Mouse (Mus musculus) liver, embryonic 12.5 days (tissue): ENCODE measurements around the gene Hist1h2bp. TPM values are rescaled to one million over a fixed set of nuclear protein-coding genes. Genes with fewer than 3 reads are reported as not detected.
"Not testable (repeated sequence)": the region's sequence is repeated elsewhere in the genome, so short reads cannot be mapped to it uniquely, and the experiment has no call there.

Experiments used
- ATAC-seq: fragments of 200-750 bp; cut with Nextera tagmentation; 2 replicates; pipeline ENCODE4 v1.8.0; 2017; ENCODE audit warnings: moderate number of reproducible peaks, mild to moderate bottlenecking, moderate library complexity
- H3K27ac ChIP-seq: fragments of 300-500 bp; sonication (generic); 2 replicates; pipeline ENCODE4 v1.5.1; 2016; ENCODE audit warnings: mild to moderate bottlenecking
- H3K27me3 ChIP-seq: fragments of 300-500 bp; sonication (generic); replicated peaks from 2 replicates; pipeline ENCODE4 v1.6.1; 2016; ENCODE audit warnings: mild to moderate bottlenecking, moderate library complexity
- H3K36me3 ChIP-seq: fragments of 300-500 bp; sonication (generic); 2 replicates; pipeline ENCODE4 v1.6.1; 2016; ENCODE audit warnings: mild to moderate bottlenecking, moderate library complexity
- H3K4me1 ChIP-seq: fragments of 300-500 bp; sonication (generic); 2 replicates; pipeline ENCODE4 v1.6.1; 2016
- H3K4me2 ChIP-seq: fragments of 300-500 bp; sonication (generic); 2 replicates; pipeline ENCODE4 v1.6.1; 2016; ENCODE audit warnings: mild to moderate bottlenecking, moderate library complexity
- H3K4me3 ChIP-seq: fragments of 300-500 bp; sonication (generic); 2 replicates; pipeline ENCODE4 v1.5.1; 2016; ENCODE audit warnings: mild to moderate bottlenecking, moderate library complexity
- H3K9ac ChIP-seq: fragments of 300-500 bp; sonication (generic); 2 replicates; pipeline ENCODE4 v1.6.1; 2016; ENCODE audit warnings: mild to moderate bottlenecking, moderate library complexity
- H3K9me3 ChIP-seq: fragments of 300-500 bp; sonication (generic); replicated peaks from 2 replicates; pipeline ENCODE4 v1.6.1; 2016; ENCODE audit warnings: mild to moderate bottlenecking, moderate library complexity
- WGBS: fragments of 180-500 bp; shearing (Covaris S2); methylation state at CpG from one replicate; pipeline ENCODE4 v1.1.7; 2016; ENCODE audit not compliant: insufficient replicate concordance; 5-methylcytosine and 5-hydroxymethylcytosine counted together
- microRNA-seq: library from miRNA; unstranded; fragments of <30 nt; microRNA quantifications from one replicate; pipeline ENCODE4, GENCODE M21; 2017
- polyA plus RNA-seq: library from polyadenylated mRNA; unstranded; fragments of >200 nt; fragmentation: Nextera tagmentation; extraction: Ambion mirVana; gene quantifications from 2 replicates; pipeline ENCODE4 v1.2.1, GENCODE M21; 2016

Gene Hist1h2bp
- polyA plus RNA-seq, 1 experiment from 2014 or later: 3.6 TPM

- H3K9ac ChIP-seq: 0 out of 2 replicates have a peak overlapping the region, but pooled peaks have one; percentile 6
- ATAC-seq: no peak
- H3K4me3 ChIP-seq: no peak overlapping the region
- no peaks in the 10 kb centered on the region for H3K9me3 ChIP-seq
- H3K4me1 ChIP-seq: peaks cover 18% of the 10 kb centered on the region
- WGBS: 79% methylated on average over 3 of the region's 3 CpGs
- no peaks in the 10 kb centered on the region for H3K27me3 ChIP-seq
- no peak overlapping the region for H3K4me2 ChIP-seq
- H3K27ac ChIP-seq: peak overlapping the region; percentile 82; the same call in 1 of the 2 replicates
- H3K36me3 ChIP-seq: peaks cover 5% of the 10 kb centered on the region
Measured at GRCm38 (mm10) chr13:21828511-21828910, 41.2 kb downstream of the Hist1h2bp start.

- H3K36me3 ChIP-seq: peaks cover 5% of the 10 kb centered on the region
- H3K9ac ChIP-seq: peak overlapping the region; percentile 63
- no peaks in the 10 kb centered on the region for H3K9me3 ChIP-seq
- H3K4me3 ChIP-seq: peak overlapping the region; percentile 38
- no peaks in the 10 kb centered on the region for H3K27me3 ChIP-seq
- peak overlapping the region; percentile 60 for H3K4me2 ChIP-seq
- WGBS: 74% methylated on average over 10 of the region's 10 CpGs
- H3K27ac ChIP-seq: peak overlapping the region; percentile 82
- ATAC-seq: no peak
- H3K4me1 ChIP-seq: peaks cover 18% of the 10 kb centered on the region
Measured at GRCm38 (mm10) chr13:21830344-21830743, 43.1 kb downstream of the Hist1h2bp start.

- H3K9me3 ChIP-seq, H3K27me3 ChIP-seq, H3K36me3 ChIP-seq: not testable (repeated sequence)
- peak within 1 kb of the TSS; percentile 84 for H3K27ac ChIP-seq
- peak; percentile 70 for ATAC-seq
- WGBS: 2% methylated on average over 29 of the region's 58 CpGs
- peak within 1 kb of the TSS; percentile 22; the same call in 1 of the 2 replicates for H3K4me3 ChIP-seq
- peak within 1 kb of the TSS; percentile 56; the same call in 1 of the 2 replicates for H3K9ac ChIP-seq
- peak within 1 kb of the TSS; percentile 49 for H3K4me2 ChIP-seq
- peaks cover 18% of the 10 kb centered on the region for H3K4me1 ChIP-seq
Measured at GRCm38 (mm10) chr13:21831418-21832394, 44.4 kb downstream of the Hist1h2bp start, which contains the start of gene Hist1h4n. TSS of gene Hist1h4n (minus strand) at chr13:21832196.

- peaks cover 17% of the 10 kb centered on the region for H3K4me1 ChIP-seq
- H3K4me3 ChIP-seq, H3K9me3 ChIP-seq, H3K27ac ChIP-seq, H3K4me2 ChIP-seq, H3K27me3 ChIP-seq, H3K36me3 ChIP-seq, H3K9ac ChIP-seq: not testable (repeated sequence)
- peak; percentile 87 for ATAC-seq
- WGBS: no CpG with 5 or more reads among the region's 24 CpGs
Measured at GRCm38 (mm10) chr13:21833461-21833860, 46.2 kb downstream of the Hist1h2bp start, which contains the start of the genes Hist1h2ap and Hist1h2br. TSS of gene Hist1h2ap (minus strand) at chr13:21833507. TSS of gene Hist1h2br (plus strand) at chr13:21833743.

Small RNAs within 50 kb of the gene (microRNA-seq; reads per million reads assigned to microRNA genes)
- gene Gm19658: not detected
- gene Gm44346: 1.1 reads per million
- gene Gm44454: 1.4 reads per million
- gene Gm44466: not detected

Other genes with a start within 250 kb of the Hist1h2bp start
- 0.05 TPM in 1 of 2 replicates, not detected in the other for gene Olfr1366, start 244.7 kb upstream of the Hist1h2bp start, polyA plus RNA-seq
- not detected in 2 replicates for gene Olfr1535, start 227.6 kb upstream of the Hist1h2bp start, polyA plus RNA-seq
- not detected in 2 replicates for gene Olfr1364, start 205.7 kb upstream of the Hist1h2bp start, polyA plus RNA-seq
- gene Olfr1362, start 173.4 kb upstream of the Hist1h2bp start, polyA plus RNA-seq: not detected in 2 replicates
- not detected in 2 replicates for gene Olfr11, start 144.9 kb upstream of the Hist1h2bp start, polyA plus RNA-seq
- not detected in 2 replicates for gene Olfr1361, start 124.1 kb upstream of the Hist1h2bp start, polyA plus RNA-seq
- gene Olfr1360, start 110.1 kb upstream of the Hist1h2bp start, polyA plus RNA-seq: not detected in 2 replicates
- gene Olfr1359, start 89.3 kb upstream of the Hist1h2bp start, polyA plus RNA-seq: not detected in 2 replicates
- 1.5 and 1.7 TPM in 2 replicates for gene Hist1h2bl, start 71.3 kb upstream of the Hist1h2bp start, polyA plus RNA-seq
- 13.8 and 17.6 TPM in 2 replicates for gene Hist1h2ai, start 71.0 kb upstream of the Hist1h2bp start, polyA plus RNA-seq
- gene Hist1h3h, start 69.8 kb upstream of the Hist1h2bp start, polyA plus RNA-seq: 8.3 and 14.2 TPM in 2 replicates
- gene Hist1h2bm, start 65.4 kb upstream of the Hist1h2bp start, polyA plus RNA-seq: 6.4 and 6.5 TPM in 2 replicates
- gene Hist1h4j, start 52.4 kb upstream of the Hist1h2bp start, polyA plus RNA-seq: 0.59 and 0.75 TPM in 2 replicates
- 3.7 and 5.9 TPM in 2 replicates for gene Hist1h4k, start 37.0 kb upstream of the Hist1h2bp start, polyA plus RNA-seq
- 42.8 and 58.5 TPM in 2 replicates for gene Hist1h2ak, start 33.6 kb upstream of the Hist1h2bp start, polyA plus RNA-seq
- gene Hist1h2bn, start 33.3 kb upstream of the Hist1h2bp start, polyA plus RNA-seq: 8.6 and 8.9 TPM in 2 replicates
- gene Hist1h1b, start 6.8 kb upstream of the Hist1h2bp start, polyA plus RNA-seq: 41.6 and 43.0 TPM in 2 replicates
- 169 and 188 TPM in 2 replicates for gene Hist1h3i, start 4.1 kb upstream of the Hist1h2bp start, polyA plus RNA-seq
- gene Hist1h2an, start 243 bp upstream of the Hist1h2bp start, polyA plus RNA-seq: 11.2 and 14.0 TPM in 2 replicates
- 24.4 and 26.2 TPM in 2 replicates for gene Hist1h2bq, start 22.7 kb downstream of the Hist1h2bp start, polyA plus RNA-seq
- gene Hist1h2ao, start 23.0 kb downstream of the Hist1h2bp start, polyA plus RNA-seq: not detected in 2 replicates
- not detected in 2 replicates for gene Hist1h4m, start 24.3 kb downstream of the Hist1h2bp start, polyA plus RNA-seq
- gene Hist1h4n, start 44.7 kb downstream of the Hist1h2bp start, polyA plus RNA-seq: 20.8 and 25.3 TPM in 2 replicates
- gene Hist1h2ap, start 46.0 kb downstream of the Hist1h2bp start, polyA plus RNA-seq: 5,867 and 6,049 TPM in 2 replicates
- gene Hist1h2br, start 46.3 kb downstream of the Hist1h2bp start, polyA plus RNA-seq: 25.4 and 26.3 TPM in 2 replicates
- gene Zfp184, start 157.6 kb downstream of the Hist1h2bp start, polyA plus RNA-seq: 1.9 and 2.5 TPM in 2 replicates
- not detected in 2 replicates for gene Pom121l2, start 193.7 kb downstream of the Hist1h2bp start, polyA plus RNA-seq
- gene Prss16, start 222.3 kb downstream of the Hist1h2bp start, polyA plus RNA-seq: 0.22 and 0.33 TPM in 2 replicates
- gene Hist1h2ah, start 248.1 kb downstream of the Hist1h2bp start, polyA plus RNA-seq: 9.3 and 17.8 TPM in 2 replicates
- gene Hist1h2bk, start 248.4 kb downstream of the Hist1h2bp start, polyA plus RNA-seq: 4.4 and 4.8 TPM in 2 replicates